Mouse (Mus musculus) intestine, embryonic 14.5 days (tissue): ENCODE results near the gene Scube2. TPM values are rescaled to one million over a fixed set of nuclear protein-coding genes. Genes with fewer than 3 reads are reported as not detected.

Source experiments
- ATAC-seq: fragments of 200-750 bp; cut with Nextera tagmentation; replicated peaks from 2 replicates; pipeline ENCODE4 v1.8.0; 2017; ENCODE audit warnings: low read depth, moderate number of reproducible peaks, moderate TSS enrichment, moderate library complexity; ENCODE audit not compliant: low FRiP score, low TSS enrichment
- DNase-seq: peaks from one replicate; pipeline ENCODE4 v3.0.0-alpha.2; 2018; ENCODE audit warnings: low spot score
- H3K27ac ChIP-seq: fragments of 300-500 bp; sonication (generic); 2 replicates; pipeline ENCODE4 v1.5.1; 2014; ENCODE audit warnings: low read depth, mild to moderate bottlenecking, control low read depth
- H3K27me3 ChIP-seq: fragments of 300-500 bp; sonication (generic); replicated peaks from 2 replicates; pipeline ENCODE4 v1.6.1; 2014; ENCODE audit warnings: low read length, control low read depth; ENCODE audit not compliant: control insufficient read depth, insufficient read depth
- H3K36me3 ChIP-seq: fragments of 300-500 bp; sonication (generic); 2 replicates; pipeline ENCODE4 v1.6.1; 2014; ENCODE audit warnings: low read length, control low read depth; ENCODE audit not compliant: control insufficient read depth, insufficient read depth
- H3K4me1 ChIP-seq: fragments of 300-500 bp; sonication (generic); replicated peaks from 2 replicates; pipeline ENCODE4 v1.6.1; 2014; ENCODE audit warnings: low read length, control low read depth, mixed read lengths; ENCODE audit not compliant: control insufficient read depth, insufficient read depth
- H3K4me2 ChIP-seq: fragments of 300-500 bp; sonication (generic); 2 replicates; pipeline ENCODE4 v1.6.1; 2014; ENCODE audit warnings: low read length
- H3K4me3 ChIP-seq: fragments of 300-500 bp; sonication (generic); 2 replicates; pipeline ENCODE4 v1.5.1; 2014; ENCODE audit warnings: low read depth, low read length, control low read depth, mixed read lengths
- H3K9ac ChIP-seq: fragments of 300-500 bp; sonication (generic); 2 replicates; pipeline ENCODE4 v1.6.1; 2014; ENCODE audit warnings: mild to moderate bottlenecking, low read length
- H3K9me3 ChIP-seq: fragments of 300-500 bp; sonication (generic); 2 replicates; pipeline ENCODE4 v1.6.1; 2016; ENCODE audit warnings: low read length, control low read depth; ENCODE audit not compliant: control insufficient read depth
- WGBS: fragments of 180-500 bp; shearing (Covaris S2); extraction: QIAGEN DNeasy Blood & Tissue Kit; methylation state at CpG from one replicate; pipeline ENCODE4 v1.1.7; 2014; 5-methylcytosine and 5-hydroxymethylcytosine counted together
- polyA plus RNA-seq: library from polyadenylated mRNA; unstranded; fragments of >200 nt; fragmentation: Nextera tagmentation; extraction: Ambion mirVana; gene quantifications from 2 replicates; pipeline ENCODE4 v1.2.1, GENCODE M21; 2014

Scube2 gene
- 1.6 and 1.7 TPM in 2 replicates for polyA plus RNA-seq

GRCm38 (mm10) chr7:109865370-109866229 is at the start of gene Scube2:
Scube2 (minus strand) TSS chr7:109865679.
- H3K36me3 ChIP-seq, result no peaks in the 10 kb centered on the region
- WGBS, result 2% methylated on average over 63 of the region's 69 CpGs
- H3K27ac ChIP-seq, result no peak within 1 kb of the TSS
- peaks cover 27% of the 10 kb centered on the region for H3K27me3 ChIP-seq
- H3K9me3 ChIP-seq, result no peaks in the 10 kb centered on the region
- peak within 1 kb of the TSS; percentile 43 for H3K9ac ChIP-seq
- peaks cover 3% of the 10 kb centered on the region; the same call in 1 of the 2 replicates for H3K4me1 ChIP-seq
- H3K4me2 ChIP-seq, result peak within 1 kb of the TSS; percentile 92
- ATAC-seq (peak; percentile 71), DNase-seq (peak; percentile 73)
- H3K4me3 ChIP-seq, result peak within 1 kb of the TSS; percentile 50

DNA sequence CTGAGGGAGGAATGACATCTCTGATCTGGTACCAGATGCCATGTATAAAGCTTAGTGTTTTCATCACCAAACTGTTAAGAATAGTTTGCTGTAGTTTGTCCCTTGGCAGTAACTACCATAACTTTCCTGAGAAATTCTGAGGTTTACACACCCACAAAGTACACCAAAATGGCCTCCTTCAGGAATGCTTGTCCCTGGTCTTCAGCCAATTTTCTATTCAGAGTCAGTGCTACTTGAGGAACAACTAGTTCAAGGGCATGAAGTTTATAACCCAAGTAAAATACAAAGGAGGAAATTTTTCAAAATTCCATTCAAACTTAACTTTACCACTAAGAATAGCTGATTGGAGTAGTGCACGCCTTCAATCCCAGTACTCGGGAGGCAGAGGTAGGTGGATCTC is 40.7 kb upstream of the Scube2 start:
- Histone ChIP-seq H3K27ac (no peak overlapping the region), H3K4me3 (no peak overlapping the region), H3K4me1 (no peaks in the 10 kb centered on the region), H3K27me3 (no peaks in the 10 kb centered on the region), H3K9ac (no peak overlapping the region), H3K36me3 (peaks cover 89% of the 10 kb centered on the region), H3K9me3 (no peaks in the 10 kb centered on the region), H3K4me2 (no peak overlapping the region)
- 91% methylated on average over 2 of the region's 2 CpGs for WGBS
- ATAC-seq (no peak), DNase-seq (no peak)

GRCm38 (mm10) chr7:109900921-109901320 is 35.4 kb upstream of the Scube2 start:
- H3K9me3 ChIP-seq, result no peaks in the 10 kb centered on the region
- H3K9ac ChIP-seq, result no peak overlapping the region
- ATAC-seq, result no peak
- H3K27me3 ChIP-seq, result no peaks in the 10 kb centered on the region
- no peak overlapping the region for H3K27ac ChIP-seq
- 83% methylated on average over 9 of the region's 9 CpGs for WGBS
- H3K4me1 ChIP-seq, result no peaks in the 10 kb centered on the region
- DNase-seq, result no peak
- no peak overlapping the region for H3K4me3 ChIP-seq
- H3K4me2 ChIP-seq, result no peak overlapping the region
- H3K36me3 ChIP-seq, result peaks cover 100% of the 10 kb centered on the region

GRCm38 (mm10) chr7:109898911-109899310 is 33.4 kb upstream of the Scube2 start:
- H3K9me3 ChIP-seq, result no peaks in the 10 kb centered on the region
- H3K27me3 ChIP-seq, result no peaks in the 10 kb centered on the region
- no peak overlapping the region for H3K9ac ChIP-seq
- H3K36me3 ChIP-seq, result peaks cover 100% of the 10 kb centered on the region
- DNase-seq, result no peak
- H3K4me1 ChIP-seq, result no peaks in the 10 kb centered on the region
- H3K4me3 ChIP-seq, result no peak overlapping the region
- H3K4me2 ChIP-seq, result no peak overlapping the region
- no peak for ATAC-seq
- H3K27ac ChIP-seq, result no peak overlapping the region

DNA sequence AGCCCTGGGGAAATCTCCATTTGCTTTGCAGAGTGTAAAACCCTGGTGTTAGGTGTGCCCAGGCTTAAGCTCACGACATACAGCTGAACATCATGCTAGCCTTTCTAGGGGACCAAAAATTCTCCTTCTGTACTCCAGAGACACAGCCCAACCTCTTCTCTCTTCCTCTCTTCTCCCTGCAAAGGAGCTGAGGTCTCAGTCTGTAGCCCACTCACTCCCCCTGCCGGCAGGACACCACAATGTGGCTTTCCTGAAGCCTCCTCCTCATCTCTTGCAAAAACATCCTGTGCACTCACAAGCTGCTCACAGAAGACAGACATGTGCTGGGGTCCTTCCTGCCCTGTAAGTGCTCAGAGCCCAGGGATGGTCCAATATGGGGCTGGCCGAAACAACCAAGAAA is 27.1 kb upstream of the Scube2 start:
- H3K4me2 ChIP-seq, result no peak overlapping the region
- no peak overlapping the region for H3K9ac ChIP-seq
- H3K36me3 ChIP-seq, result peaks cover 61% of the 10 kb centered on the region
- no peak overlapping the region for H3K27ac ChIP-seq
- ATAC-seq, result no peak; the same call in 1 of the 2 replicates
- H3K4me3 ChIP-seq, result no peak overlapping the region
- no peaks in the 10 kb centered on the region for H3K9me3 ChIP-seq
- H3K4me1 ChIP-seq, result no peaks in the 10 kb centered on the region
- no peaks in the 10 kb centered on the region for H3K27me3 ChIP-seq
- peak; percentile 88 for DNase-seq
- 47% methylated on average over 3 of the region's 3 CpGs for WGBS

GRCm38 (mm10) chr7:109891786-109892185 is 26.3 kb upstream of the Scube2 start:
- Histone ChIP-seq H3K4me2 (no peak overlapping the region), H3K9me3 (peaks cover 2% of the 10 kb centered on the region; the same call in 1 of the 2 replicates), H3K27me3 (no peaks in the 10 kb centered on the region), H3K4me3 (no peak overlapping the region), H3K36me3 (peaks cover 55% of the 10 kb centered on the region), H3K27ac (no peak overlapping the region), H3K9ac (no peak overlapping the region), H3K4me1 (no peaks in the 10 kb centered on the region)
- 81% methylated on average over 4 of the region's 4 CpGs for WGBS
- DNase-seq (no peak), ATAC-seq (no peak)

GRCm38 (mm10) chr7:109890256-109890655 is 24.8 kb upstream of the Scube2 start:
- Histone ChIP-seq H3K27ac (no peak overlapping the region), H3K9me3 (peaks cover 3% of the 10 kb centered on the region; the same call in 1 of the 2 replicates), H3K4me3 (no peak overlapping the region), H3K4me1 (no peaks in the 10 kb centered on the region), H3K4me2 (no peak overlapping the region), H3K36me3 (peaks cover 42% of the 10 kb centered on the region), H3K9ac (no peak overlapping the region), H3K27me3 (no peaks in the 10 kb centered on the region)
- DNase-seq, result no peak
- 92% methylated on average over 2 of the region's 2 CpGs for WGBS
- no peak for ATAC-seq

DNA sequence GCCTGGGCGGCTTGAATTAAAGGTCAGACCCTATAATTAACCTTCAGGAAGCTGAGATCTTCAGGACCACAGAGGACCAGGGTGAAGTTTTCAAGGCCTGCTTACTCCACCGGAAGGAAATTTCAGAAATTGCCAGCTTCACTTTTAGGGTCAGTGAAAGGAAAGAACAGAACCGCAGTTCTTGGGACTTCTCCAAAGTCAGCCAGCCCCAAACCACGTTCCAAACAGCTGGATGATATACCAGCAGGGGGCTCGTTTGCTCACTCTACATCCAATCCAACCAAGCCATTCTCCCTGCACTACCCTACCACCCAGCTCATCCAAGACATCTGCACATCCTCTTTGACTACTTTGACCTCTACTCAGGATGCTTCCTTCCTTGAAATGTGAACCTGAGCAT is 23.8 kb upstream of the Scube2 start:
- H3K27me3 ChIP-seq, result no peaks in the 10 kb centered on the region
- peaks cover 3% of the 10 kb centered on the region; the same call in 1 of the 2 replicates for H3K9me3 ChIP-seq
- 79% methylated on average over 5 of the region's 5 CpGs for WGBS
- peaks cover 33% of the 10 kb centered on the region for H3K36me3 ChIP-seq
- H3K27ac ChIP-seq, result no peak overlapping the region
- no peak overlapping the region for H3K4me2 ChIP-seq
- H3K4me1 ChIP-seq, result no peaks in the 10 kb centered on the region
- H3K9ac ChIP-seq, result no peak overlapping the region
- DNase-seq (no peak), ATAC-seq (no peak)
- no peak overlapping the region for H3K4me3 ChIP-seq

DNA sequence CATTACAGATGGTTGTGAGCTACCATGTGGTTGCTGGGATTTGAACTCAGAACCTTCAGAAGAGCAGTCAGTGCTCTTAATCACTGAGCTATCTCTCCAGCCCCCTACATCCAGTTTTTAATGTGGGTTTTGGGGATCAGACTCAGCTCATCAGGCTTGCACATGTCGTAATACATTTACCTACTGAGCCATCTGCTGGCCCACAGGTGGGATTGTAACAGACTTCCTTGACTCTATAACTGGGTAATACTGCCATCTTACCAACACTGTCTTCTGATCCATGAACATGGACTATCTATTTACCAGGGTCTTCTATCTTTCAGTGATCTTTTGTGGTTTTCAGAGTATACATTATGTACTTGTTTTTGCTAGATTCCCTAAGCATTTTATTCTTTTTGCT is 20.8 kb upstream of the Scube2 start:
- no peak overlapping the region for H3K9ac ChIP-seq
- no peaks in the 10 kb centered on the region for H3K27me3 ChIP-seq
- no peak overlapping the region for H3K27ac ChIP-seq
- DNase-seq, result no peak
- H3K9me3 ChIP-seq, result peaks cover 3% of the 10 kb centered on the region; the same call in 1 of the 2 replicates
- H3K36me3 ChIP-seq, result peaks cover 8% of the 10 kb centered on the region
- 98% methylated on average over 1 of the region's 1 CpGs for WGBS
- no peak for ATAC-seq
- no peak overlapping the region for H3K4me2 ChIP-seq
- no peak overlapping the region for H3K4me3 ChIP-seq
- H3K4me1 ChIP-seq, result no peaks in the 10 kb centered on the region
